Comparison of ENCODE assay signal across 26 mouse cellular contexts in genomic region chr11:94244385-94244784, GRCm38 (mm10). TPM values are rescaled to one million over a fixed set of nuclear protein-coding genes. Genes with fewer than 3 reads are reported as not detected.
A peak's percentile ranks its signal among the peaks of the same experiment; 100 is the strongest.
DNase-seq lines count a peak whose midpoint lies in the region; ATAC-seq lines count a peak whose summit lies in the region.
"Had no signal": no experiment of that assay in that cellular context is flagged by ENCODE, and none has a peak within 500 bp of the region (broad histone marks: within the 10 kb centered on the region; RNA-seq: fewer than 3 reads in every experiment).

No protein-coding gene starts in this region.

- no peak for DNase-seq in hindbrain, embryonic 10.5 days (ENCODE audit: low spot score)
- no peak for DNase-seq in hindbrain, embryonic 11.5 days (ENCODE audit: low spot score)
- no peak for DNase-seq in embryonic facial prominence, embryonic 10.5 days (ENCODE audit: low spot score)
- no peak for DNase-seq in left cerebral cortex, postnatal 14 days (ENCODE audit: low spot score in 2 of 2)
- DNase-seq in right cerebral cortex, postnatal 10 days (ENCODE audit: low spot score in 2 of 2) = no peak
- DNase-seq in kidney, postnatal 4 days = no peak
- DNase-seq: adrenal gland, postnatal 14 days; cerebellum, adult 11-12 months; embryo, embryonic 11 days; gastrocnemius, adult 2 months; kidney, adult 11 months; kidney, postnatal 14 days; liver; right cerebral cortex, postnatal 14 days; spleen, adult 18-20 months; thymus, adult 2 months had no signal

- H3K4me2 ChIP-seq in hindbrain, embryonic 11.5 days (replicated peaks; ENCODE audit: low read depth, low read length) = no peak overlapping the region
- no peak overlapping the region for H3K4me2 ChIP-seq in hindbrain, embryonic 13.5 days
- peak overlapping the region; percentile 59; the same call in 1 of the 2 replicates for H3K4me2 ChIP-seq in limb, embryonic 12.5 days

- intact Hi-C loops in left cerebral cortex, postnatal 14 days (cut with DNase I) = no loop called here

- no peak overlapping the region for H3K4me3 ChIP-seq in hindbrain, embryonic 10.5 days
- H3K4me3 ChIP-seq in hindbrain, embryonic 11.5 days (ENCODE audit: low read depth, low read length) = no peak overlapping the region
- no peak overlapping the region for H3K4me3 ChIP-seq in embryonic facial prominence, embryonic 10.5 days
- no peak overlapping the region for H3K4me3 ChIP-seq in hindbrain, embryonic 13.5 days
- no peak overlapping the region for H3K4me3 ChIP-seq in limb, embryonic 12.5 days (replicated peaks)
- H3K4me3 ChIP-seq: gastrocnemius, adult 2 months; heart, embryonic 10.5 days; neural tube, embryonic 12.5 days had no signal

- H3K27me3 ChIP-seq in hindbrain, embryonic 10.5 days (ENCODE audit: insufficient read depth, poor library complexity, severe bottlenecking) = peaks cover 45% of the 10 kb centered on the region
- no peaks in the 10 kb centered on the region for H3K27me3 ChIP-seq in hindbrain, embryonic 11.5 days (ENCODE audit: control insufficient read depth, insufficient read depth, low read length)
- peaks cover 42% of the 10 kb centered on the region for H3K27me3 ChIP-seq in embryonic facial prominence, embryonic 10.5 days (replicated peaks; ENCODE audit: low read depth, poor library complexity, severe bottlenecking)
- peaks cover 9% of the 10 kb centered on the region; the same call in 1 of the 2 replicates for H3K27me3 ChIP-seq in hindbrain, embryonic 13.5 days
- no peaks in the 10 kb centered on the region for H3K27me3 ChIP-seq in limb, embryonic 12.5 days

- H3K9ac ChIP-seq in hindbrain, embryonic 11.5 days (ENCODE audit: low read depth, low read length) = no peak overlapping the region
- H3K9ac ChIP-seq in hindbrain, embryonic 13.5 days = 0 out of 2 replicates have a peak overlapping the region, but pooled peaks have one; percentile 13
- no peak overlapping the region for H3K9ac ChIP-seq in limb, embryonic 12.5 days (replicated peaks)
- H3K9ac ChIP-seq: neural tube, embryonic 12.5 days had no signal

- no peak for ATAC-seq in hindbrain, embryonic 11.5 days (ENCODE audit: low FRiP score)
- ATAC-seq in hindbrain, embryonic 13.5 days (ENCODE audit: low FRiP score) = no peak
- ATAC-seq in limb, embryonic 12.5 days (ENCODE audit: insufficient number of reproducible peaks, insufficient read depth, low FRiP score, low TSS enrichment, low read depth) = no peak
- ATAC-seq: lung, postnatal 0 days had no signal

- H3K4me1 ChIP-seq in hindbrain, embryonic 10.5 days (replicated peaks) = peaks cover 68% of the 10 kb centered on the region
- peaks cover 12% of the 10 kb centered on the region for H3K4me1 ChIP-seq in hindbrain, embryonic 11.5 days (replicated peaks; ENCODE audit: control insufficient read depth, insufficient read depth, low read length)
- peaks cover 71% of the 10 kb centered on the region for H3K4me1 ChIP-seq in embryonic facial prominence, embryonic 10.5 days
- H3K4me1 ChIP-seq in hindbrain, embryonic 13.5 days (replicated peaks) = peaks cover 49% of the 10 kb centered on the region
- H3K4me1 ChIP-seq in limb, embryonic 12.5 days (replicated peaks) = peaks cover 84% of the 10 kb centered on the region

- WGBS in hindbrain, embryonic 10.5 days = 70% methylated on average over 9 of the region's 9 CpGs
- WGBS in hindbrain, embryonic 11.5 days = 65% methylated on average over 9 of the region's 9 CpGs
- WGBS in embryonic facial prominence, embryonic 10.5 days = 51% methylated on average over 9 of the region's 9 CpGs
- 54% methylated on average over 9 of the region's 9 CpGs for WGBS in hindbrain, embryonic 13.5 days
- WGBS in limb, embryonic 12.5 days = 53% methylated on average over 9 of the region's 9 CpGs

- H3K36me3 ChIP-seq in hindbrain, embryonic 10.5 days = no peaks in the 10 kb centered on the region
- H3K36me3 ChIP-seq in hindbrain, embryonic 11.5 days (ENCODE audit: control insufficient read depth, insufficient read depth, low read length) = no peaks in the 10 kb centered on the region
- H3K36me3 ChIP-seq in embryonic facial prominence, embryonic 10.5 days (replicated peaks) = no peaks in the 10 kb centered on the region
- no peaks in the 10 kb centered on the region for H3K36me3 ChIP-seq in hindbrain, embryonic 13.5 days
- H3K36me3 ChIP-seq in limb, embryonic 12.5 days = no peaks in the 10 kb centered on the region
- H3K36me3 ChIP-seq: heart, embryonic 10.5 days; neural tube, embryonic 12.5 days had no signal

- no peaks in the 10 kb centered on the region for H3K9me3 ChIP-seq in hindbrain, embryonic 10.5 days
- no peaks in the 10 kb centered on the region for H3K9me3 ChIP-seq in hindbrain, embryonic 11.5 days (ENCODE audit: control insufficient read depth, low read length)
- no peaks in the 10 kb centered on the region for H3K9me3 ChIP-seq in embryonic facial prominence, embryonic 10.5 days
- H3K9me3 ChIP-seq in hindbrain, embryonic 13.5 days = no peaks in the 10 kb centered on the region
- no peaks in the 10 kb centered on the region for H3K9me3 ChIP-seq in limb, embryonic 12.5 days
- H3K9me3 ChIP-seq: heart, embryonic 10.5 days; neural tube, embryonic 12.5 days had no signal

- H3K27ac ChIP-seq in hindbrain, embryonic 10.5 days = peak overlapping the region; percentile 64; the same call in 1 of the 2 replicates
- no peak overlapping the region for H3K27ac ChIP-seq in hindbrain, embryonic 11.5 days (ENCODE audit: low read depth, low read length)
- H3K27ac ChIP-seq in embryonic facial prominence, embryonic 10.5 days (replicated peaks) = peak overlapping the region; percentile 85
- H3K27ac ChIP-seq in hindbrain, embryonic 13.5 days = peak overlapping the region; percentile 62
- peak overlapping the region; percentile 99 for H3K27ac ChIP-seq in limb, embryonic 12.5 days
- H3K27ac ChIP-seq: neural tube, embryonic 12.5 days had no signal

RNA-seq across cellular contexts. Expression of gene Wfikkn2, which starts 1.4 kb away (rescaled TPM):
- polyA plus RNA-seq in hindbrain, embryonic 10.5 days (2016; fragmentation: Nextera tagmentation; extraction: Ambion mirVana) = 0.61 and 2.0 TPM in 2 replicates
- polyA plus RNA-seq in hindbrain, embryonic 11.5 days (2014; fragmentation: Nextera tagmentation; extraction: Ambion mirVana) = 0.95 and 1.8 TPM in 2 replicates
- polyA plus RNA-seq in embryonic facial prominence, embryonic 10.5 days (2016; fragmentation: Nextera tagmentation; extraction: Ambion mirVana) = 1.1 and 2.4 TPM in 2 replicates
- 5.9 and 8.6 TPM in 2 replicates for polyA plus RNA-seq in hindbrain, embryonic 13.5 days (2015; fragmentation: Nextera tagmentation; extraction: Ambion mirVana)
- 20.6 and 22.6 TPM in 2 replicates for polyA plus RNA-seq in limb, embryonic 12.5 days (2016; fragmentation: Nextera tagmentation; extraction: Ambion mirVana)
- total RNA-seq in left cerebral cortex, postnatal 14 days (2021) = 1 to 10 TPM; 1.4 to 1.8 TPM
- total RNA-seq: megakaryocyte, adult 5-6 weeks; MEL; monocyte, adult 5-6 weeks had no signal

RNA-seq across cellular contexts. Expression of gene Tob1, which starts 33.1 kb away (rescaled TPM):
- 22.3 and 31.1 TPM in 2 replicates for polyA plus RNA-seq in hindbrain, embryonic 10.5 days (2016; fragmentation: Nextera tagmentation; extraction: Ambion mirVana)
- polyA plus RNA-seq in hindbrain, embryonic 11.5 days (2014; fragmentation: Nextera tagmentation; extraction: Ambion mirVana) = 36.7 and 38.9 TPM in 2 replicates
- 18.4 and 22.1 TPM in 2 replicates for polyA plus RNA-seq in embryonic facial prominence, embryonic 10.5 days (2016; fragmentation: Nextera tagmentation; extraction: Ambion mirVana)
- 32.3 and 36.0 TPM in 2 replicates for polyA plus RNA-seq in hindbrain, embryonic 13.5 days (2015; fragmentation: Nextera tagmentation; extraction: Ambion mirVana)
- polyA plus RNA-seq in limb, embryonic 12.5 days (2016; fragmentation: Nextera tagmentation; extraction: Ambion mirVana) = 36.8 and 37.1 TPM in 2 replicates
- total RNA-seq in left cerebral cortex, postnatal 14 days (2021) = 10 to 100 TPM; 33.7 to 37.3 TPM

RNA-seq across cellular contexts. Expression of gene Gm21885, which starts 37.3 kb away (rescaled TPM):
- polyA plus RNA-seq in hindbrain, embryonic 10.5 days (2016; fragmentation: Nextera tagmentation; extraction: Ambion mirVana) = not detected in 2 replicates
- 0.68 TPM in 1 of 2 replicates, not detected in the other for polyA plus RNA-seq in hindbrain, embryonic 11.5 days (2014; fragmentation: Nextera tagmentation; extraction: Ambion mirVana)
- polyA plus RNA-seq in embryonic facial prominence, embryonic 10.5 days (2016; fragmentation: Nextera tagmentation; extraction: Ambion mirVana) = 0.39 TPM in 1 of 2 replicates, not detected in the other
- polyA plus RNA-seq in hindbrain, embryonic 13.5 days (2015; fragmentation: Nextera tagmentation; extraction: Ambion mirVana) = 0.43 and 0.70 TPM in 2 replicates
- polyA plus RNA-seq in limb, embryonic 12.5 days (2016; fragmentation: Nextera tagmentation; extraction: Ambion mirVana) = not detected in 2 replicates
- total RNA-seq in left cerebral cortex, postnatal 14 days (2021) = not detected
- total RNA-seq: adrenal gland, postnatal 14 days; gastrocnemius, adult 2 months; left cerebral cortex, adult 18-20 months; megakaryocyte, adult 5-6 weeks; MEL; monocyte, adult 5-6 weeks had no signal
- polyA plus RNA-seq: gonadal fat pad, adult 2 months; lung, postnatal 0 days; neural tube, embryonic 12.5 days; thymus, adult 2 months had no signal
